Mouse (Mus musculus) MEL (cell line): ENCODE measurements around the gene Rilpl1. TPM values are rescaled to one million over a fixed set of nuclear protein-coding genes. Genes with fewer than 3 reads are reported as not detected.

Experiments used
- DNase-seq: peaks from one replicate; pipeline ENCODE4 v3.0.0; 2011; ENCODE audit warnings: low read depth, low spot score
- H3K27ac ChIP-seq: 2 replicates; pipeline ENCODE4 v1.5.1; 2012; ENCODE audit warnings: low read depth, mild to moderate bottlenecking, control low read depth, low read length, moderate library complexity; ENCODE audit not compliant: control insufficient read depth
- H3K27me3 ChIP-seq, 2 experiments: fragments of 150-350 bp in 1 of 2; sonication (generic) in 1 of 2; 2 replicates each; pipeline ENCODE4 v1.6.1; 2012; ENCODE audit warnings: low read length in 2 of 2, mild to moderate bottlenecking in 2 of 2, improper control_type of control experiment in 1 of 2, moderate library complexity in 1 of 2; ENCODE audit not compliant: insufficient read depth in 2 of 2, control insufficient read depth in 1 of 2
- H3K36me3 ChIP-seq, 2 experiments: 2 replicates each; pipeline ENCODE4 v1.6.1; 2012 to 2014; ENCODE audit warnings: low read length in 2 of 2, improper control_type of control experiment in 1 of 2, inconsistent platforms in 1 of 2, mild to moderate bottlenecking in 1 of 2; ENCODE audit not compliant: insufficient read depth in 2 of 2, control insufficient read depth in 1 of 2
- H3K4me1 ChIP-seq, 2 experiments: fragments of 150-350 bp in 1 of 2; sonication (generic) in 1 of 2; 2 replicates each; pipeline ENCODE4 v1.6.1; 2012; ENCODE audit warnings: low read length in 2 of 2, improper control_type of control experiment in 1 of 2, mild to moderate bottlenecking in 1 of 2; ENCODE audit not compliant: insufficient read depth in 2 of 2, control insufficient read depth in 1 of 2
- H3K4me3 ChIP-seq, 2 experiments: fragments of 150-350 bp in 1 of 2; sonication (generic) in 1 of 2; 2 replicates each; pipeline ENCODE4 v1.5.1; 2012; ENCODE audit warnings: low read depth in 2 of 2, low read length in 2 of 2, mild to moderate bottlenecking in 2 of 2, moderate library complexity in 2 of 2, control low read depth in 1 of 2, improper control_type of control experiment in 1 of 2; ENCODE audit not compliant: control insufficient read depth in 1 of 2, insufficient read depth in 1 of 2
- H3K79me2 ChIP-seq: 2 replicates; pipeline ENCODE4 v1.6.1; 2012; ENCODE audit warnings: mild to moderate bottlenecking, low read length, moderate library complexity; ENCODE audit not compliant: control insufficient read depth, poor library complexity, insufficient read depth
- H3K9ac ChIP-seq: 2 replicates; pipeline ENCODE4 v1.6.1; 2012; ENCODE audit warnings: low read depth, mild to moderate bottlenecking, control low read depth, low read length, moderate library complexity; ENCODE audit not compliant: control insufficient read depth, poor library complexity, severe bottlenecking
- H3K9me3 ChIP-seq: fragments of 150-350 bp; sonication (generic); replicated peaks from 2 replicates; pipeline ENCODE4 v1.6.1; 2012; ENCODE audit warnings: mild to moderate bottlenecking, low read length, improper control_type of control experiment, moderate library complexity; ENCODE audit not compliant: insufficient read depth
- CTCF ChIP-seq, 3 experiments: IDR thresholded peaks in 2 of 3; conservative IDR thresholded peaks in 1 of 3; 2 replicates each; pipeline ENCODE4 v1.5.1; 2011 to 2012; ENCODE audit warnings: low read length in 3 of 3, low read depth in 2 of 3, mild to moderate bottlenecking in 2 of 3, improper control_type of control experiment in 1 of 3, inconsistent platforms in 1 of 3, mixed read lengths in 1 of 3, moderate library complexity in 1 of 3; ENCODE audit not compliant: control insufficient read depth in 1 of 3, insufficient read depth in 1 of 3, poor library complexity in 1 of 3, severe bottlenecking in 1 of 3
- GATA1 ChIP-seq: IDR thresholded peaks from 2 replicates; pipeline ENCODE4 v1.6.1; 2011; ENCODE audit warnings: low read depth, low read length, improper control_type of control experiment
- MXI1 ChIP-seq: IDR thresholded peaks from 2 replicates; pipeline ENCODE4 v1.6.1; 2011; ENCODE audit warnings: mild to moderate bottlenecking, low read depth, low read length, improper control_type of control experiment
- NRF1 ChIP-seq: IDR thresholded peaks from 2 replicates; pipeline ENCODE4 v1.6.1; 2014; ENCODE audit warnings: low read depth, mild to moderate bottlenecking, inconsistent platforms, low read length, improper control_type of control experiment, moderate library complexity; ENCODE audit not compliant: poor library complexity, insufficient read depth, severe bottlenecking
- POLR2A ChIP-seq, 2 experiments: IDR thresholded peaks; 2 replicates each; pipeline ENCODE4 v1.6.1; 2011 to 2012; ENCODE audit warnings: low read length in 2 of 2, mild to moderate bottlenecking in 2 of 2, control low read depth in 1 of 2, improper control_type of control experiment in 1 of 2, low read depth in 1 of 2, moderate library complexity in 1 of 2; ENCODE audit not compliant: control insufficient read depth in 1 of 2, insufficient read depth in 1 of 2, poor library complexity in 1 of 2
- RCOR1 ChIP-seq: IDR thresholded peaks from 2 replicates; pipeline ENCODE4 v1.6.1; 2012; ENCODE audit warnings: low read depth, mild to moderate bottlenecking, inconsistent platforms, low read length, improper control_type of control experiment
- SIN3A ChIP-seq: IDR thresholded peaks from 2 replicates; pipeline ENCODE4 v1.6.1; 2012; ENCODE audit warnings: low read length, improper control_type of control experiment, inconsistent platforms
- TCF12 ChIP-seq: IDR thresholded peaks from 2 replicates; pipeline ENCODE4 v1.6.1; 2014; ENCODE audit warnings: low read depth, mild to moderate bottlenecking, inconsistent platforms, low read length, improper control_type of control experiment, moderate library complexity
- USF1 ChIP-seq: IDR thresholded peaks from 2 replicates; pipeline ENCODE4 v1.6.1; 2014; ENCODE audit warnings: low read depth, mild to moderate bottlenecking, inconsistent platforms, low read length, improper control_type of control experiment, moderate library complexity
- ZMIZ1 ChIP-seq: IDR thresholded peaks from 2 replicates; pipeline ENCODE4 v1.6.1; 2012; ENCODE audit warnings: low read depth, mild to moderate bottlenecking, inconsistent platforms, low read length, improper control_type of control experiment, moderate library complexity
- ZNF384 ChIP-seq: IDR thresholded peaks from 2 replicates; pipeline ENCODE4 v1.6.1; 2012; ENCODE audit warnings: low read depth, mild to moderate bottlenecking, inconsistent platforms, low read length, improper control_type of control experiment
- polyA plus RNA-seq, 2 experiments: library from polyadenylated mRNA; stranded (reverse) in 1 of 2; unstranded in 1 of 2; fragments of >175 nt in 1 of 2; fragments of >200 nt in 1 of 2; gene quantifications; 2 replicates each; pipeline versions ENCODE4 v1.2.1 to v1.2.4; 2012; ENCODE audit warnings: low replicate concordance in 2 of 2, low read depth in 1 of 2; ENCODE audit not compliant: insufficient read length in 2 of 2, insufficient read depth in 1 of 2, missing spikeins in 1 of 2
- total RNA-seq: library from RNA; depleted of rRNA; stranded (reverse); fragments of 300-350 nt; gene quantifications from 2 replicates; pipeline ENCODE4 v1.2.3, GENCODE M21; 2012

Gene Rilpl1
- total and polyA plus RNA-seq, 3 experiments: 5.7 to 8.6 TPM; not detected in 1

DNA sequence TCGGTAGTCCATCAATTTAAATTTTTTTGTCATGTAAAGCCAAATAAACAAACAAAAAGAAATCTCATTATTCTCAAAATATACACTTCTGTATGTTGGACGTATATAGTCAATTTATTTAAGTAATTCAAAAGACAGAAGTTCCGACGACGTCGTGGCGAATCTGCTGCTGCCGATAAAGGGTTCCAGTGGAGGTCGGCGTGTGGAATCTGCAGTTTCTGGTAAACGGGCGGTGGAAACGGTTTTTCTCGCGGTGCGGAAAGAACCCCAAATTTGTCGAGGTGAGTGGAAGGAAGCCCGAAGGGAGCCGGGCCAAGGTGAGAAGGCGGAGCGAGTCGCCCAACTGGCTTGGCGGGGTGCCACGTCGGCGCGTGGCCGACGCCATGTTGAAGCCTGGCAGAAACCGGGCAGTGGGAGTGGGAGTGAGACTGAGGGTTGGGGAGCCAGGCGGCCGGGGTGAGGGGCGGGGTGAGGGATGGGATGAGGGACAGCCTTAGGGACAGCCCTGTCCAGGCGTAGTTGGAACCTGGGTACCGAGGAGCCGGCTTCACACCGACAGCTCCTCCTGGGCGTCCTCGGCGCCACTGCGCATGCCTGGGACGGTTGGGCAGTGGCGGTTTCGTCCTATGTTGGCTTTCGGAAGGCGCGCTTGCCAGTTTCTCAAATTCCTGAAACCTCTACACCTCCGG, 48.1 kb downstream of the Rilpl1 start, which contains the start of gene Snrnp35 (continued):
- TF ChIP-seq USF1 (0 out of 2 replicates have a peak, but pooled peaks have one; percentile 33), SIN3A (peak; percentile 57), ZNF384 (no peak), GATA1 (0 out of 2 replicates have a peak, but pooled peaks have one; percentile 26)
- TF ChIP-seq, all 39 proteins: peak for 21

DNA sequence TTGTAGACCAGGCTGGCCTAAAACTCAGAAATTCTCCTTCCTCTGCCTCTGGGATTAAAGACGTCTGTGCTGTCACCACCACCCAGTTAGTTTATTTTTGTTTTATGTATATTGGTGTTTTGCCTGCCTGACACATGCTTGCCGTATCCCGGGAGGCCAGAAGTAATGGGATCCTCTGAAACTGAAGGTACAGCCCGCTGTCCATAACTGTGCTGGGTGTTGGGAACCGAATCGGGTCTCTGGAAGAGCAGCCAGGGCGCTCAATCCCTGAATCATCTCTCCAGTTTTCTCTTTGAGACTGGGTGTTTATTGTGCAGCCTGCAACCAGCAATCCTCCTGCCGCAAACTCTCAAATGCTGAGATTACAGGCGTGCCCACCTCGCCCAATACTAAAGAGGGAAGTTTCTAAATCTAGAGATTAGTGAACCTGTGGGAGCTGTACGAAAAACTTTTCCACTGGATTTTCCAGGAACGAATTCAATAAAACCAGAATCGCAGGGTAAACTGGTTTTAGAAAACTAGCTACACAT, 48.7 kb downstream of the Rilpl1 start:
- H3K79me2 ChIP-seq: peaks cover 13% of the 10 kb centered on the region
- H3K4me1 ChIP-seq: peaks cover 0 to 17% of the 10 kb centered on the region in 2 experiments; a peak in 2 of 4 replicates
- TF ChIP-seq ZMIZ1: 0 out of 2 replicates have a peak, but pooled peaks have one; percentile 25
- peak; percentile 28; the same call in 1 of the 2 replicates for TF ChIP-seq SIN3A
- TF ChIP-seq CTCF (IDR thresholded peaks at IDR 0.05 in 2 of 3, conservative IDR thresholded peaks at IDR 0.05 in 1 of 3; ENCODE audit: control insufficient read depth in 1 of 3, insufficient read depth in 1 of 3, low read depth in 2 of 3, low read length in 3 of 3, poor library complexity in 1 of 3, severe bottlenecking in 1 of 3): no peak
- peak; percentile 50; the same call in 1 of the 2 replicates for TF ChIP-seq RCOR1
- no peak for TF ChIP-seq TCF12
- 0 out of 4 replicates have a peak, but pooled peaks of 1 of the 2 experiments have one; percentile 41 for TF ChIP-seq POLR2A (IDR thresholded peaks at IDR 0.05; ENCODE audit: control insufficient read depth in 1 of 2, insufficient read depth in 1 of 2, low read depth in 1 of 2, low read length in 2 of 2, poor library complexity in 1 of 2)
- peak; percentile 34; the same call in 1 of the 2 replicates for TF ChIP-seq MXI1
- H3K27me3 ChIP-seq: no peaks in the 10 kb centered on the region
- no peak for DNase-seq
- H3K9me3 ChIP-seq: no peaks in the 10 kb centered on the region
- H3K36me3 ChIP-seq: peaks cover 0 to 7% of the 10 kb centered on the region in 2 experiments; a peak in 2 of 4 replicates
- H3K27ac ChIP-seq: peak overlapping the region; percentile 99
- H3K4me3 ChIP-seq: peak overlapping the region; percentile 90 to 93
- H3K9ac ChIP-seq: peak overlapping the region; percentile 100

DNA sequence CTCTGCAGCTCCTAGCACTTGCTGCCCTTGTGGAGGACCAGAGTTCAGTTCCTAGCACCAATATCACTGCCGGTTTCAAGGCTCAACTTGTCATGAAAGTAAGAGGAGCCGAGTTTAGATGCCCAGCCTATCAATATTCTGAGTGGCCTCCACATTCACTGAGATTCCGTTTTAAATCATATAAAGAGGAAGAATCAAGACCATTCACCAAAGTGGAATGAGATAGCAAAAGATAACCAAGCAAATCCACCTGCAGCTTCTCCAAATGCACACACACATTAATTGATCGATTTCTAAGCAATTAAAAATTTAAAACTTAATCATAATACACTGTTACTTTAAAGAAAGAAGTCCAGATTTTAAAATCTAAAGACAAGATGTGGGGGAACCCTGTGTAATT, 49.5 kb downstream of the Rilpl1 start:
- Histone ChIP-seq H3K79me2 (peaks cover 13% of the 10 kb centered on the region), H3K4me3 (no peak overlapping the region), H3K9ac (no peak overlapping the region), H3K4me1 (peaks cover 0 to 17% of the 10 kb centered on the region in 2 experiments; a peak in 2 of 4 replicates), H3K36me3 (peaks cover 0 to 7% of the 10 kb centered on the region in 2 experiments; a peak in 2 of 4 replicates), H3K27me3 (no peaks in the 10 kb centered on the region), H3K27ac (no peak overlapping the region), H3K9me3 (no peaks in the 10 kb centered on the region)
- DNase-seq: peak; percentile 25
- TF ChIP-seq NRF1: no peak
- peak; percentile 94 for TF ChIP-seq RCOR1
